Mouse (Mus musculus) thymus, postnatal 10 days (tissue): ENCODE results near the gene Parp1.
"Not testable (repeated sequence)": the region's sequence is repeated elsewhere in the genome, so short reads cannot be mapped to it uniquely, and the experiment has no call there.

Source experiments
- DNase-seq, 2 experiments: peaks; one replicate each; pipeline ENCODE4 v3.0.0; 2021; ENCODE audit warnings: low spot score in 2 of 2

The Parp1 gene

GRCm38 (mm10) chr1:180561187-180561586, 7.5 kb upstream of the Parp1 start:
- DNase-seq = no peak

DNA sequence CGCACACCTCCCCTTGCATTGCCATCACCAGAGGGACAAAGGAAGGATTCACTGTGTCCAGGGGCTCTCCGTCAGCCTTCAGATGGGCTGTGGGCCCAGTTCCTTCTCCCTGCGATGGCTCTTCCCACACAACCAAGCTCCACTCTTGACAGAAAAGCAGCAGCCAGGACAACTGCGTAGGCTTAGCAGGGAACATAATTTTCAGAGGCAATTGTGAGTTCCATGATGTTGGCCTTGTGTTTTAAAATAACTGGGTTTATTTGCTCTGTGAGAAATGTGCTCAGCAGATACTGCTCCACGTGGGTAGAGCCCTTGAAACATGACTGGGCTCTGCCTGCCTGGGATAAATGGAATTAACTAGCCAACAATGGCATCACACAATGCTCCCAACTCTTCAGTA, 3.8 kb upstream of the Parp1 start:
- DNase-seq = no peak

DNA sequence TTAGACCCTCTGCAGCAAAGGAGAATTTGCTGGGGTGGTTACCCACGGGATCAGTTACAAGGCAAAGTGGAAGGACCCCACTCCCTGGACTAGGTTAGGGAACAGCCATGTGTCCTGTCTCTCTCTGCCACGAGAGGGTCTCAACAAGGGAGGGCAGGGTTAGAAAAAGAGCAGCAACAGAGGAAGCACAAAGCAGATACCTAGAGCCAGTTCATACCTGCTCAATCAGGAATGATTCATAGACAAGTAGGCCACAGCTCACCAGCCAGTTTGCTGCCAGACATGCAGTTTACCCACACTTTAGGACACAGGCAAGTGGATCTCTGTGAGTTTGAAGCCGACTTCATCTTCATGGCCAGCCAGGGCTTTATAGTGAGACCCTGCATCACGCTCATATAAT, 963 bp upstream of the Parp1 start:
- no peak for DNase-seq

DNA sequence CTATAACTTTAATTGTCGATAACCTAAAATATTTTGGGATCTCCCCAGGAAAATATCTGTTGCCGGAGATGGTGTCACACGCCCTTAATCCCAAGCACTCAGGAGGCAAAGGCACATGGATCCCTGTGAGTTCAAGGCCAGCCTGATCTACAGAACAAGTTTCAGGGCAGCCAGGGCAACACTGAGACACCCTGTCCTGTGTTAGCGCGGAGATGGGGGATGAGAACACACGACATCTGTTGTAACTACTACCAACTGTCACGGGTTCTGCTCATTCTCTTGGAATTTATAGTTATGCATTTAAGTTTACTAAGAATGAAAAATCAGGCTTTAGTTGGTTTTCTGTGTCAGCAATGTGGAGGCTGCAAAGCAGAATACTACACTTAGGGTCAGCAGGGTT, 476 bp upstream of the Parp1 start:
- no peak for DNase-seq

DNA sequence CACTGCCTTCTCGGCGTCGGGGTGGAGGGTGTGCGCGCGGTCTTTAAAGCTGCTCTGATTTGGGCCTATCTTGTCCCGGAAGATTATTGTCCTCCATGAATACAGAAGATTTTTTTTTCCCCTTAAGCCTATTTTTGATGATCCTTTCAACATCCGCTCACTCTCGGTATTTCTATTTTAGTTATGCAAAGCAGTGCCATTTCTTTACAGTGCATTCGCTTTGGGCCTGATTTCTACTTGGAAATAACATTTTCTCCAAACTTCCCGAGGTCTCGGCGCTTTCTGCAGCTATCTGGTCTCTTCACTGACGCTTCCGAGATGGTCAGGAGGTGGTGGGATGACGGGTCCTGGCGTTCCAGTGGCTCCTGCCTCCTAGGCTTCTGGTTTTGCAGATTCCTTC, 729 bp downstream of the Parp1 start:
- no peak for DNase-seq

GRCm38 (mm10) chr1:180570181-180570580, 1.5 kb downstream of the Parp1 start:
- no peak for DNase-seq

- DNase-seq = no peak
These were observed 2.4 kb downstream of the Parp1 start for GRCm38 (mm10) chr1:180571018-180571589.

DNA sequence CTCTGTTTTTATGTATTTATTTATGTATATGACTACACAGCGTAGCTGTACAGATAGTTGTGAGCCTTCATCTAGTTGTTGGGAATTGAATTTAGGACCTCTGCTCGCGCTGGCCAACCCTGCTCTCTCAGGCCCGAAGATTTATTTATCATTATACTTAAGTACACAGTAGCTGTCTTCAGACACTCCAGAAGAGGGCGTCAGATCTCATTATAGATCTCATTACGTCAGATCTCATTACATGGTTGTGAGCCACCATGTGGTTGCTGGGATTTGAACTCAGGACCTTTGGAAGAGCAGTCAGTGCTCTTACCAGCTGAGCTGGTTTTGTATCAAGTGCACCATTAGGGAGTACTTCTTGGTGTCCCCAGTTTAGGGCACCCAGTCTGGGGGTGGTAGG, 3.0 kb downstream of the Parp1 start:
- DNase-seq = not testable (repeated sequence)

DNA sequence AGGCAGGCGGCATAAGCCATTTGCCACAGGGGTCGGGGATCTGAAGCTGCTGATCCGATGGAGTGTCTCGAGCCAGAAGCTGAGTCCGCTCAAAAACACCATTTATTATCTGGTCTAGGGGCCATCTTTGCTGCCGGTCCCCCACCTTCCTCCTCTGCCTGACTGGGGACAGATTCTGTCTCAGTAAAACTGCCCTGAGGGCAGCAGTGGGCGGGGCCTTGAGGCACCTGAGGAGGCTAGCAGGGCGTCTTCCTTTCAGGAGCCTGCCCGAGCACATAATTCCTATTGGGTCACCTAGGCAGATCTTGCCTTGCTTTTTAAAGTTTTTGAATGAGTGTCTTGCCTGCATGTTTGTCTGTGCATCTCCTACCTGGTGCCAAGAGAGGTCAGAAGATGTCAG, 3.4 kb downstream of the Parp1 start:
- no peak for DNase-seq

- DNase-seq = no peak
These were observed 7.8 kb downstream of the Parp1 start for GRCm38 (mm10) chr1:180576524-180576923.

DNA sequence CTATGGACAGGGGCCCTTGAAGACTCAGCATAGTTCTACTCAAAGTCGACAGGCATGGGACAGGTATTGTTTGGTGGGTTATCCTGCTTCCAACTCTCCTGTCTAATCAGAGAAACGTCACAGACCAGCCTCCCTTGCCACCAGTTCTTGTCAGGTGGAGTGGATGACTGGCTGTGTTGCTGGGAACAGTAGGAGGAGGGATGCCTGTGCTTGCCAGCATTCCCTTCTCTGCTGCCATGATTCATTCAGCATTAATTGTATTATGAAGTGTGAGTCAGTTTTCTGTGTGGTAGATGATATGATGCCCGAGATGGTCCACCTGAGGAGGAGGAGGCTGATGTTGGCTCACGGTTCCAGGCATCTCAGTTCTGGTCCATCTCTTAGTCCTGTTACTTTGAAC, 9.1 kb downstream of the Parp1 start:
- no peak for DNase-seq

DNA sequence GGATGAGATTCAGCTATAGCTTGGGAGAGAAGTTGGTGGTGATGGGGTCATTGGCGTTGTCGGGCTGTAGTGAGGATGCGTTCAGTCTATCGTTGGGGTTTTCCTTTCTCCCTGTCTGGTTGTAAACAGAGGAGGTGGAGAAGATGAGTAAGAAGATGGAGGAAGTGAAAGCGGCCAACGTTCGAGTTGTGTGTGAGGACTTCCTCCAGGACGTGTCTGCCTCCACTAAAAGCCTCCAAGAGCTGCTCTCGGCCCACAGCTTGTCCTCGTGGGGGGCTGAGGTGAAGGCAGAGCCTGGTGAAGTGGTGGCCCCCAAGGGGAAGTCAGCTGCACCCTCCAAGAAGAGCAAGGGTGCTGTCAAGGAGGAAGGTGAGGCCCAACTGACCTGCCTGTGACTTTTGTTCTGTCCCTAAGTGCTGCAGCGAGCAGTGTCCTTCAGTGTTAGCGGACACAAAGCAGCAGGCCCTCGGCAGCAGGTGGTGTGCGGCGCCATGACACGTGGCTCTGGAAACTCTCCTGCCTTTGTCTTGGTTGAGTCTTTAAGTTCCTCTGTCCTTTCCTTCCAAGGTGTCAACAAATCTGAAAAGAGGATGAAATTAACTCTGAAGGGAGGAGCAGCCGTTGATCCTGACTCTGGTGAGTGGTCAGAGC, 19.2 kb downstream of the Parp1 start:
- no peak for DNase-seq

DNA sequence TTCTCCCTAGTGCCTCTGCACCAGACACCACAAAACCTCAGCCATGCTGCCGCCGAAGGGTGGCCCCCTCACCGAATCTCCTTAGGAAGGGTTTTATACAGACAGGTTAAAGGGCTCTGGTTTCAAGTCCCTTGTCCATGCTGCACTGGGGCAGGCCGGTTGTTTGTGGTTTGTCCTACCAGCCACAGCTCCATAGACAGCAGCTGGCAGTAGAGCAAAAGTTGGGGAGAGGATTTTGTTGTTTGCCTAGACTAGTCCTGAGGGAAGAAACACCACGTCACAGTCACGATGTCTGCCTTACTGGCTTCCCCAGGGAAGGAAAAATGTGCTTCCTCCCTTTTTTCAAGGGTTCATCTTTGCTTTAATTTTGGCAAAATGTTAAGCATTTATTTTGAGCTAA, 31.9 kb downstream of the Parp1 start:
- DNase-seq = no peak

- no peak for DNase-seq
These were observed 33.1 kb downstream of the Parp1 start for GRCm38 (mm10) chr1:180601806-180602205.

- no peak for DNase-seq
These were observed 35.9 kb downstream of the Parp1 start for GRCm38 (mm10) chr1:180604579-180604978.

GRCm38 (mm10) chr1:180606106-180606505, 37.4 kb downstream of the Parp1 start:
- DNase-seq = no peak

GRCm38 (mm10) chr1:180606796-180607577, 38.3 kb downstream of the Parp1 start:
- no peak for DNase-seq

GRCm38 (mm10) chr1:180607578-180607879, 38.8 kb downstream of the Parp1 start:
- DNase-seq = no peak

GRCm38 (mm10) chr1:180611842-180612241, 43.1 kb downstream of the Parp1 start:
- not testable (repeated sequence) for DNase-seq

DNA sequence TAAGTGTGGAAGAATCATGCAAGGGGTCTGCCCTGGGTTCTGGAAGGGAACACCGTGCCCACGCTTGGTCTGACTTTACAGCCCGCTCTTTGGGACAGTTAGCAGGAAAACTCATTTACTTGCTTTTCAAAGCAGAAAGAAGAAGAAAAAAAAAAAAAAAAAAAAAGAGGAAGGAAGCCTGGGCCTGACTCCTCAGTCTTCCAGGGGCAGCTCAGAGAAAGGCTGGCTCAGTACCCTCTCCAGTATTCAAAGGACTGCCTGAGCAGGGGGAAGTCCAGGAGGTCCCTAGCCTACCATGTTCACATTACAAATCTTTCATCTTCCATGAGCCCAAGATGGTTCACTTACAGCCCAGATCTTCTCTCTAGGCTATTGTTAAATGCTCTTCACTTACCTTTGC, 48.0 kb downstream of the Parp1 start:
- DNase-seq = no peak

GRCm38 (mm10) chr1:180622389-180622788, 53.7 kb downstream of the Parp1 start:
- no peak for DNase-seq

GRCm38 (mm10) chr1:180623911-180624310, 55.2 kb downstream of the Parp1 start:
- no peak for DNase-seq

DNA sequence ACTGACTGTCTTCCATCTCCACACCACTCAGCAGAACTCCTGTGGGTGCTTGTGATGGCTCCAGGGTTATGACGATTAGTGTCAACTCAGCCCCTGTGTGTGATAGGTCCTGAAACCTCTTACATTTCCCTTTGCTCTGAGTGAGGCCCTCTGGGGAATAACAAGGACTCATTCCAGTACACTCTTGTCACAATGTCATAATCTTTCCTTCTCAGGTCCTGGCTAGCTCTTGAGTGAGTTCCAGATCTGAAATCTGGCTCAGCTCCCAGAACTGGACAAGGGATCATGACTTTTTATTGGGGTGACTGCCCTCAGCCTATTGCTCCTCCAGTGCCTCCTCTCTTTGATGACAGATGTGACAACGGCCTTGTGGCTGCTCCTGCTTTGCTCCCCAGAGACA, 57.4 kb downstream of the Parp1 start:
- no peak for DNase-seq
